Mouse (Mus musculus) activated CD4-positive, CD25-positive, alpha-beta regulatory T cell, adult 4 months (primary cell): ENCODE measurements around the gene Prorsd1. TPM values are rescaled to one million over a fixed set of nuclear protein-coding genes. Genes with fewer than 3 reads are reported as not detected.

Source experiments
- ATAC-seq: one replicate; pipeline ENCODE4 v1.8.0; 2017
- polyA plus RNA-seq, 2 experiments: library from polyadenylated mRNA; unstranded; fragments of 100-300 nt; shearing (Covaris generic); gene quantifications; one replicate each; pipeline ENCODE4 v1.2.1; 2017

Prorsd1 gene
- polyA plus RNA-seq, 2 experiments from 2014 or later = 43.2 to 49.5 TPM

GRCm38 (mm10) chr11:29503948-29504893 is 10.6 kb downstream of the Prorsd1 start:
- no peak for ATAC-seq

DNA sequence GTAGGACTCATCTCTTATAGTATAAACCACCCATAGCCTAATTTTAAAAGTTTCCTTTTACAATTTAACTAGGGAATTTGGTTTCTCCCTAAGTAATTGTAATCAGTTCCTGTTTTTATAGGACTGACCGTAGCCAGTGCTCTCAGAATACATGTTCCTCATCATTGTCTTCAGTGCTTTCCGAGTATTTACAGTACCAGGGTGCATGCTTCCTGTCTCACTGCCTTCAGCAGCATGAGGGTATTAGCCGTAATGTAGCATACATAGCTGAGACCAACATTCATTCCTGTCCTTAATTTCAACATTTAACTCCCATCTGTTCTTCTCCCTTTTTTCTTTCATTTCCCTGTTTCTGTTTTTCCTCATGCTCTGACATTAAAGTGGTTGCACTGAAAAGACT is 17.9 kb downstream of the Prorsd1 start:
- ATAC-seq = no peak

GRCm38 (mm10) chr11:29493135-29493534 is 21.7 kb downstream of the Prorsd1 start:
- ATAC-seq = no peak

DNA sequence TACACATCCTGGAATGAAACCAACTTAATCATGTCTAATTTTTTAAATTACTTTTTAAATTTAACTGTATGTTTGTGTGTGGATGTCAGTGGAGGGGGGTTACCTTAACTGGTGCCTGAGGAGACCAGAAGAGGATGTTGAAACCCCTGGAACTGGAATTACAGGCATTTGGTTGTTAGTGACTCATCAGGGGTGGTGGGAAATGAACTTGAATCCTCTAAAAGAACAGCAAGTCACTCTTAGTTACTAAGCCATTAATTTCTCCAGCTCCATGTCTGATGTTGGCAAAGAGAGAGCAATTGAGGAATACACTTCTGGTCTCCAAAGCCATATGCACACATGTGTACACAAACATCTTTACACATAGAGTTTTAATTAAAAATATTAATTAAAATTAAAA is 40.2 kb downstream of the Prorsd1 start:
- no peak for ATAC-seq

Other genes starting within 250 kb of the Prorsd1 start
- under 1 TPM; 0.51 to 0.63 TPM for gene Ccdc88a, start 141.4 kb downstream of the Prorsd1 start, polyA plus RNA-seq
- gene Mtif2, start 11.4 kb upstream of the Prorsd1 start, polyA plus RNA-seq = 10 to 100 TPM; 47.4 to 52.1 TPM
- 1 to 10 TPM in 1 of 2 experiments, under 1 TPM in 1; 0.78 to 1.2 TPM for gene Clhc1, start 32.9 kb upstream of the Prorsd1 start, polyA plus RNA-seq
- gene Rps27a, start 33.1 kb upstream of the Prorsd1 start, polyA plus RNA-seq = 1,000 to 10,000 TPM; 1,318 to 1,662 TPM
- 10 to 100 TPM; 19.4 to 21.9 TPM for gene Rtn4, start 177.9 kb upstream of the Prorsd1 start, polyA plus RNA-seq